Mouse (Mus musculus): ENCODE results near the gene Creb1. TPM values are rescaled to one million over a fixed set of nuclear protein-coding genes. Genes with fewer than 3 reads are reported as not detected.
"Not testable (repeated sequence)": the region's sequence is repeated elsewhere in the genome, so short reads cannot be mapped to it uniquely, and the experiment has no call there.

Creb1 gene
- polyA plus RNA-seq, 2 experiments from 2014 or later = 52.8 to 54.4 TPM

DNA sequence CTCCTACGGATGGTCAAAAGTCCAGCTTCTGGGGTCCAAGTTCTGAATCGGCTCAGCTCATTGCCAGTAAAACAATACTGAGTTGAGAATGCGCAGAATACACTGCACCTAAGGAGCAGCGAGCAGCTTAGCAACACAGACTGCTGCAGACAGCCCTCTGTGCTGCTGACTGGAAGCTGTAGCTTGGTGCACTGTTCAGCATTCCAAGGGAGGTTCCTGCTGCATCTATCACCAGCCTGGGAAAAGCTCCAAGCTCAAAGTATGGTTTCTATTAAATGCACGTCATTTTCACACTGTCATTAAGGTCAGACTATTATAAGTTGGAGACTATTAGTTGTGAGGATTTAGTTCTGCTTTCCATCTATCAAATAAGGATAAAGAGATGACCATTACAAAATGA is 88.7 kb downstream of the Creb1 start:
- ATAC-seq = no peak

- ATAC-seq = no peak
These were observed 91.4 kb downstream of the Creb1 start for GRCm38 (mm10) chr1:64623558-64624435.

GRCm38 (mm10) chr1:64625214-64625613 is 92.8 kb downstream of the Creb1 start:
- no peak for ATAC-seq

GRCm38 (mm10) chr1:64631526-64631925 is 99.1 kb downstream of the Creb1 start:
- ATAC-seq = no peak

DNA sequence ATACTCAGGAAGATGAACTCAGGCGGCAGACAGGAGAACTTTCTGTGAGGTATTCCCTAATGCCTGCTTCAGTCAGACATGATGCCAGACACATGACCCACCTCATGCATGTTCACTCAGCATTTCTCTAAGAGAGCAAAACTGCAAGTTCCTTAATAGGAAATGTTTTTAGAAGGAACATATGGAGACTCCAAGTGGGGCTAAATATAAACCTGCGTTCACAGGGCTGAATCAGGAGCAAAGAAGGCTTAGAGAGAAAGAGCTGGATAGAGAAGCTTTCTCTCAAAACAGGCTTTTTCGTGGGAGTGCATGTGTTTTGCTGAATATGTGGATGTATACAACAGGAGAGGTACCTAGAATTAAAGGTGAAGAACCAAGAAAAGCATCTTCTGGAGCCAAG is 100.8 kb downstream of the Creb1 start:
- no peak for ATAC-seq

GRCm38 (mm10) chr1:64635624-64636023 is 103.2 kb downstream of the Creb1 start:
- ATAC-seq = no peak

DNA sequence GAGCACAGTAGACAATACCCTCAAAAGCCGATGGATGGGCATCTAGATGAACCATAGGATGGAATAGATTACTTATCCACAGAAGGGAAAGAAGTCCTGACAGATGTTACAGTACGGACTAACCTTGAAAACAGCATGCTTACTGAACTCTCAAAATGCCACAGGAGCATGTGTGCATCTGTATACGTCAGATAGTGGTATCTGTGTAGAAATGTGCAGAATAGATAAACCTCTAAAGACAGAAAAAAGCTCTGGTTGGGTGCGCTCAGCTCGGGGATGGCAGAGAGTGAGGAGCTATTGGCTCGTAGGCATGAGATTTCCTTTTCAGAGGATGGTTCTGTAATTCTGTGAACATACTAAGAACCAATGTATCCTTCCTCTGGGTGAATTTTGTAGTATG is 106.8 kb downstream of the Creb1 start:
- no peak for ATAC-seq

DNA sequence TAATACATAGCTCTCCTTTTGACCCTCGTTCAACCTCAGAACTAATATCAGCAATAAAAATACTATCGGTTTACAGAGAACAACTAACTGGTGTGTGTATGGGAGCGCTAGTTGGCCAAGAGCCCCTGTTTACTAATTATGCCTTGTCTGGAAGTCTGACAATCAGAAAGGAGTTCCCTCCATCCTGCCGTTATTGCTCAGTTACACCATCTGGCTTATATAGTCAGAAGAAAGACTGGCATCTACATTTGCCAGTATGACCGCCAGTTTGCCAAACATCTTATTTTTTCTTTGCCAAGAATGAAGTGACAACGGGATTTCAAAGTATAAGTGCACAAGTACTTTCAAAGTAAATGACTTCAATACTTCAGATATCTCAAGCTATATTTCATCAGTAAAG is 108.6 kb downstream of the Creb1 start:
- ATAC-seq = no peak

DNA sequence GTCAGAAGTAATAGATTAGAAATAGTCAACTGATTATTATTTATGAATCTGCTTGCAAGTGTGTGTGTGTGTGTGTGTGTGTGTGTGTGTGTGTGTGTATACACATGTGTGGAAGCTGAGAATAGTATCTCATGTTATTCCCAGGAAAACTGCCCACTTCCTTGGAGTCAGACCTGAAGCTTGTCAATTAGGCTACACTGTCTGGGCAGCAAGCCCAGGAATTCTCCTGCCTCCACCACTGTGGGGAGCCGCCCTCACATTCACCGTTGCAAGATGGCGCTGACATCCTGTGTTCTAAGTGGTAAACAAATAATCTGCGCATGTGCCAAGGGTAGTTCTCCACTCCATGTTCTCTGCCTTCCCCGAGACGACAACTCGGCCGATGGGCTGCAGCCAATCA is 110.1 kb downstream of the Creb1 start:
- ATAC-seq = not testable (repeated sequence)

- no peak for ATAC-seq
These were observed 112.1 kb downstream of the Creb1 start for GRCm38 (mm10) chr1:64644513-64644912.

DNA sequence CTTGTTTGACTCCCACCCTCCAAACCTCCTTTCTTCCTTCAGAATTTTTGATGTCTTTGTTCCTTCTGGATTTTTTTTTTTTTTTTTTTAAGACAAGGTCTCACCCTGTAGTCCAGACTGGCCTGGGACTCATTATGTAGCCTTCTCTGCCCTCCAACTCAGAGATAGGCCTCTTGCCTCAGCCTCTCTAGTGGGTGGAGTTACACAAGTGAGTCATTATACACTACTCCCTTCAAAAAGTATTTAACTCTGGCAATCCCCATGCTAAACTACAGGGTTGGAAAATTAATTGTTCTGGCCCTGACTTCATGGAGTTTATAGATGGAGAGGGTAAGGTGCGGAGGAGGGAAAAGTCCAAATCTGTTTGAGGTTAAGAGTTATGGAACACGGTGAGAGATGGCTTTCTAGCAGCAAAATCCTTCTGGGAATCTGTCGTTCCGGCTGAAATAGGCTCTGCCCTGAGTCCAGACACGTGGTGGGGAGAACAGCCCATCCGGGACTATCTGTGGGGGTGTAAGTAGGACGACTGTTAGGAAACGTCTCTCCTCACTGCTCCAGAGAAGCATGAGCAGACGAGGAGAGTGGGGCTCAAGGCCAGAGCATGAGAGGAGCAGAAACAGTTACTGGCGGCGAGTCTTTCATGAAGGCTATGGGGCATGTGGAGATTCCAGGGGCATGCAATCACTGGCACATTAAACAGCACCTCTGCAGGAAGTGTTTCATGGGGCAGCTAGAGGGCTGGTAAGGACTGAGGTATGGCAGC is 117.1 kb downstream of the Creb1 start:
- no peak for ATAC-seq

DNA sequence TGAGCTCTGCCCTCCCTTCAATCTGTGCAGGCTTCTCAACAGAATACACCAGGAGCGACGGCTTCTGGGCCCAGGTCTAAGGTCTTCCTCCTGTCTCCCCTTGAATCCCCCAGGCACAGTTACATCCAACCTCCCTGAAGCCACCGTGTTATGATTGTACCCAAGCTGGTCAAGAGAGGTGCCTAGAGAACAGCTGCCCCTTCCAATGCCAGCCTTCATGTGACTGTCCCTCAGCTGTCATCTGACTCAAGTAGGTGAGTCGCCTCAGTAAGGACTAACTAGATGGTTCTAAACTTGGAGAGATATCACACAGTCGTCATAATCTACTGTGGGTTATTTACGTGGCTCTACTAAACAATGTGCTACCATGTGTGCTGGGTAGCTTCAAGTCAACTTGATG is 121.3 kb downstream of the Creb1 start:
- ATAC-seq = no peak

Other genes with a start within 250 kb of the Creb1 start
- gene Mettl21a, start 84.6 kb downstream of the Creb1 start, polyA plus RNA-seq (2017; shearing (Covaris generic)) = 10 to 100 TPM; 27.2 to 31.9 TPM
- under 1 TPM; 0.61 to 0.90 TPM for gene Ccnyl1, start 157.8 kb downstream of the Creb1 start, polyA plus RNA-seq (2017; shearing (Covaris generic))
- under 1 TPM; 0.19 to 0.63 TPM for gene Fzd5, start 205.1 kb downstream of the Creb1 start, polyA plus RNA-seq (2017; shearing (Covaris generic))